Mouse (Mus musculus) left cerebral cortex, postnatal 25 days (tissue): ENCODE data around the gene Pdlim7. TPM values are rescaled to one million over a fixed set of nuclear protein-coding genes. Genes with fewer than 3 reads are reported as not detected.

ENCODE experiments used
- DNase-seq, 2 experiments: peaks; one replicate each; pipeline ENCODE4 v3.0.0; 2022; ENCODE audit warnings: low spot score in 2 of 2, mixed read lengths in 1 of 2
- intact Hi-C: fragments of 180-260 bp; cut with DNase I; formaldehyde crosslinking; loops from one replicate; pipeline ENCODE4 v1.15.1; 2025
- total RNA-seq, 2 experiments: library from RNA; stranded (reverse); gene quantifications; 2 replicates each; pipeline ENCODE4 v1.2.3; 2021

Gene Pdlim7
- total RNA-seq, 2 experiments from 2014 or later, result 89.6 to 96.1 TPM

GRCm38 (mm10) chr13:55494883-55495621, 18.4 kb downstream of the Pdlim7 start:
- intact Hi-C loops, result no loop called here
- DNase-seq, result peak in 1 of 2 experiments; percentile 60

- intact Hi-C loops, result no loop called here
- DNase-seq, result no peak
These were observed 19.2 kb downstream of the Pdlim7 start for GRCm38 (mm10) chr13:55494257-55494656.

DNA sequence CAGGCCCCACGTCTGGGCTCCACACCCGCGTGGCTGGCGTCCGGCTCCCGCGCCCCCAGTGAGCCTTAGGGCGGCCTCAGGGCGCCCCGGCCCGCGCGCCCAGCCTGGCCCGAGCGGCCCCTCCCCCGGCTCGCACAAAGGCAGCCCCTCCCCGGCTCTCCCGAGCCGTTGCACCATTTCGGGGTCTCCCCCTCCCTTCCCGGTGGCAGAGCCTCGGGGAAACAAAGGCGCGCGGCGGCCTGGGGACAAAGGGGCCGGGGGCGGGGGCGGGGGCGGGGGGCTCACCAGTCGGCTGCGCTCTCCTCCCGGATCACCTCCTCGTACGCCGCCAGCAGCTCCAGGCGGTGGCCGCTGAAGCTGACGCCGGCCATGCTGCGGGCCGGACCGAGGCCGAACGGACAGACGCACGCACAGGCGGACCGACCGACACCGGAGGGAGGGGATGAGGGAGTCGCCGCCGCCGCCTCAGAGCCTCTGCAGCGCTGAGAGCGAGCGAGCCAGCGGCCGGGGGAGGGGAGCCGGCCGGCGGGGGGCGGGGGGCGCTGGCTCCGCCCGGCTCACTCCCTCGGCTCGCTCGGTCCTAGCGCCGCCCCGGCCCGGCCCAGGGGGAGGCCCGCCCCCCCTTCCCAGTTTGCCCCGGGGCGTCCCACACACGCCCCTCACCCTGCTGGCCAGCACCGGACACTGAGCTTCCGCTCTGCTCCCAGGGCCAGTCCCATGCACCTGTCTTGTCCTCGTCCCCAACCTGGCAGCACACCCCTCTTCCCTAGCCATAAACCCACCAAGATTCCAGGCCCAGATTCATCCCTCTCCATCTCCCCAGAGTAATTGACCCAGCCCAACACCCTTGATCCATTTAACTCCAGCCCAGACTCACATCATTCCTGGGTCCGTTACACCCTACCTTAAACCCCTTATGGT, 25.6 kb downstream of the Pdlim7 start, which contains the start of gene Dbn1:
TSS of gene Dbn1 (minus strand) at position 534 of the 921 bp plus-strand sequence.
- intact Hi-C loops, result loop anchor here (1.0 kb wide), 1 partner anchor 27 kb away; no protein-coding TSS in a partner anchor
- peak; percentile 46 to 60 for DNase-seq

- intact Hi-C loops, result no loop called here
- DNase-seq, result peak in 1 of 2 experiments; percentile 45
These were observed 26.4 kb downstream of the Pdlim7 start for GRCm38 (mm10) chr13:55486916-55487577.

- intact Hi-C loops, result no loop called here
- peak in 1 of 2 experiments; percentile 63 for DNase-seq
These were observed 27.3 kb downstream of the Pdlim7 start for GRCm38 (mm10) chr13:55486029-55486794.

GRCm38 (mm10) chr13:55484520-55485088, 28.9 kb downstream of the Pdlim7 start:
- DNase-seq, result peak in 1 of 2 experiments; percentile 23
- intact Hi-C loops, result no loop called here

DNA sequence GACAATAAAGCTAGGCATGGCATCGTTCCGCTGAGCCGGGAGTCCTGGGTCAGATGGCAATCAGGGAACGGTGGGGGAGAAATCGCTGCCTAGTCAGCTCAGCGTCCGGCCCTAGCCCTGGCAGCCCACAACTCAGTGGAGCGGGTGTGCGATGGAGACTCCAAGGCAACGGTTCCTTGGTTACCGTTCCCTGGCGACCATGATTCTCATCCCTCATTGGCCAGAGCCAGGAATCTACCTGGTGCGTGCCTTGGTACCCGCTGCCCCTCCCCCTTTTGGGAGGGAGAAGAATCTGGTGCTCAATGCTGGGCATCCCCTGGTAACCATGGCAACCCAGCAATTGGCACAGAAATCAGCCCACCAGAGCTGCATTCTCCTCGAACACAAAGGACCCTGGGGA, 29.9 kb downstream of the Pdlim7 start:
- peak; percentile 96 to 99 for DNase-seq
- intact Hi-C loops, result no loop called here

DNA sequence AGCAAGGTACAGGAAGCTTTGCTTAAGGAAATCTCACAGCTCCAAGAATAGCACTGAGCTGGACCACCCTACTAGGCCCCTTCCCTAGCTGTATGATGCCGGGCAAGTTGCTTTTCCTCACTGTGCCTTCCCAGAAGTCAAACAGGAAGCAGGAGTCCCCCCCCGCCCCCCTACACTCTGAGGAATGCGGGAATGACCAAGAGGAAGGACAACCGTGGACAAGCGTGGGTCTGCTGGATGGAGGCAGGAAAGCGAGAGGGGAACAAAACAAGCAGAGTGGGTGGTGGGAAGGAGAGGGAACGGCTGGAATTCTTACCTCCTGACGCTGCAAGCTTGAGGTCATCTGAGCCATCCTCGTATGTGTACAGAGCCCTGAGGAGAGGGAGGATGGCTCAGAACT, 30.4 kb downstream of the Pdlim7 start:
- peak in 1 of 2 experiments; percentile 39 for DNase-seq
- intact Hi-C loops, result no loop called here

DNA sequence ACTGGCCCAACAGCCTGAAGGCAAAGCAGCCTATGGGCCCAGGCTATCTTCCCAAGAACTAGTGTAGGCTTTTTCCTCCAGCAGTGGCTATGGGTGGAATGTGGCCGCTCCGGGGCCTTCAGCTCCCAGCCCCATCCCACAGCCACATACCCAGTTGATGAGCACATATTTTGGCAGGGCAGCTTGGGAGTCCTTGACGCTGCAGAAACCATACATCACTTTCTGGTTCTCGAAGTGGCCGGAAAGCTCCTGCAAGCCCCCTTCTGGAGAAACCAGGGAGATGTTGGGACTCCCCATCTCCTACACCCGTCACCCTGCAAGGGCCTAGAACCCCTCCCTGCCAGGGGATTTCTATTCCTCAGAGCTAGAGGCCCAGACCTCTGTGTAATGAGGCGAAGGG, 30.9 kb downstream of the Pdlim7 start:
- intact Hi-C loops, result no loop called here
- peak in 1 of 2 experiments; percentile 28 for DNase-seq

GRCm38 (mm10) chr13:55479929-55480328, 33.5 kb downstream of the Pdlim7 start:
- intact Hi-C loops, result loop anchor here (2.0 kb wide), 1 partner anchor 33 kb away; the partner anchor contains the start of gene Pdlim7
- no peak for DNase-seq

DNA sequence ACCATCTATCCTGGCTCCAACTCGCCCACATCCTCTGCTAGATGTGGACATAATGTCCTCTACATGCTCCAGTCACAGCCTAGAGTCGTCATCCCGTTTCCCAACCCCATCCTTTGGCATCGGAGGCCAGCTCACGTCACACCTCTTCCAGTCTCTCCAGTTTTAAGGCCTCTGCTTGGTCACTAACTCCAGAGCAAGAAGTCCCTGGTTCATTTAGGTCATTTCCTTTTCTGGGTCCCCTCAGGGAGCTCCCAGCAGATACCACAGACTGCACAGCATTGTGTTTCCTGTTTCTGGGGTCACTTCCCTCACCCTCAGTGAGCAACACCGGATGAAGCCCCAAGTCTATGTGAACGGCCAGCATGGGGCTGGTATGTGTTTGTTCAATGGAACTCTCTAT, 34.5 kb downstream of the Pdlim7 start:
- intact Hi-C loops, result loop anchor here (2.0 kb wide), 1 partner anchor 34 kb away; the partner anchor contains the start of gene Pdlim7
- DNase-seq, result peak in 1 of 2 experiments; percentile 31

GRCm38 (mm10) chr13:55478036-55478435, 35.4 kb downstream of the Pdlim7 start:
- peak in 1 of 2 experiments; percentile 58 for DNase-seq
- intact Hi-C loops, result loop anchor here (2.0 kb wide), 1 partner anchor 35 kb away; the partner anchor contains the start of gene Pdlim7

GRCm38 (mm10) chr13:55477492-55477891, 36.0 kb downstream of the Pdlim7 start:
- intact Hi-C loops, result no loop called here

DNA sequence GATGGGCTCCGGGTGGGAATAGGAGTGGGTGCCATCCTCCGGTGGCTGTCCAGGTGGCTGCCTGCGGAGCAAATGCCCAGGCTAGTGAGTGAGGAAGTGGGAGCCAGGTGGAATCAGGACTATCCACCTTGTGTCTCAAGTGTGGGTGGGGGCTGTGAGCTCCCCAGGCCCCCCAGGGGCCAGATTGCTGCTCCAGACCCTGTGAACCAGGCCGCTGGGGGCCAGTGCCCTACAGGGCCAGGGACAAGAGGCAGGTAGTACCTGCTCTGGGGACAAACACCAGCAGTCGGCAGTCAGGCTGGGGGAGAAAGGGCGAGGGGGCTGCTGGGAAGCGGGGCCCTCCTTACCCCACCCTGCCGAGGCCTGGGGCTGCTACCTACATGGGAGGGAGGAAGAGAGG, 37.2 kb downstream of the Pdlim7 start:
- DNase-seq, result no peak
- intact Hi-C loops, result no loop called here

More at GRCm38 (mm10) chr13:55477492-55477891, 36.0 kb downstream of the Pdlim7 start:
- no peak for DNase-seq

- intact Hi-C loops, result no loop called here
- DNase-seq, result no peak
These were observed 37.7 kb downstream of the Pdlim7 start for GRCm38 (mm10) chr13:55475750-55476149.

- intact Hi-C loops, result no loop called here
- DNase-seq, result peak; percentile 81 to 89
These were observed 38.8 kb downstream of the Pdlim7 start for GRCm38 (mm10) chr13:55474621-55475069.

- intact Hi-C loops, result no loop called here
- DNase-seq, result peak in 1 of 2 experiments; percentile 43
These were observed 39.5 kb downstream of the Pdlim7 start for GRCm38 (mm10) chr13:55473961-55474360.

DNA sequence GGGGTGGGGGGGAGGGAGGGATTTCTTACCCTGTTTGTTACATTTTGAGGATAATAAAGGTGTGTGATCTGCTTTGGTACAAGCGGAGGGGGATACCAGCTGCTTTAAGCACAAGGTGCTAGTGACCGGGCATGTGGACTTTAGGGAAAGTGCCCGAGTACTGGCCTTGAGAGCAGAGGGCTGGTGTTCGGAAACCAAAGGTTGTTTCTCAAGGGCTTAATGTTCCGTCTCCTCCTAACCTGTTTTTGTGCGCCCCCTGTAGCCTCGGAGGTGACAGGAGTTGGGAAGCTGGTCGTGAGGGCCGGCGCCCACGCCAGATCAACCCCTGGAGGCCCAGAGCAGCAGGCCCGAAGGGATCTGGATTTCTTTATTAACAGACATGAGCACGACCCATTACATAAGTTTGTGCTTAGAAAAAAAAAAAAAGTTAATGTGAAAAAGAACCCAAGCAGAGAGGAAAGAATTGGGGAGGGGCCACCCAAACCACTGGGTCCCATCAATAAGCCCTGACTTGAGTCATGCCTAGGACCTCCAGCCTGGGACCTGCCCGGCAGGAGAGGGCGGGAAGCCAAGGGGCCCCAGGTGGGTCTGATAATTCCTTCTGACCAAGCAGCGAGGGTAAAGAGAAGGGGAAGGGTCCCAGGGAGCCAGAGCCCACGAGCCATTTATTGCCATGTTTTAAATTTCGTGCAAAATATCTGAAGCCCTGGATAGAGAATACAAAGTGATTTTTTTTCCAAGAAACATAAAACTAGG, 40.2 kb downstream of the Pdlim7 start:
- intact Hi-C loops, result no loop called here
- DNase-seq, result peak in 1 of 2 experiments; percentile 43
